ENCODE assay signal across 8 mouse cellular contexts in the genomic region with DNA sequence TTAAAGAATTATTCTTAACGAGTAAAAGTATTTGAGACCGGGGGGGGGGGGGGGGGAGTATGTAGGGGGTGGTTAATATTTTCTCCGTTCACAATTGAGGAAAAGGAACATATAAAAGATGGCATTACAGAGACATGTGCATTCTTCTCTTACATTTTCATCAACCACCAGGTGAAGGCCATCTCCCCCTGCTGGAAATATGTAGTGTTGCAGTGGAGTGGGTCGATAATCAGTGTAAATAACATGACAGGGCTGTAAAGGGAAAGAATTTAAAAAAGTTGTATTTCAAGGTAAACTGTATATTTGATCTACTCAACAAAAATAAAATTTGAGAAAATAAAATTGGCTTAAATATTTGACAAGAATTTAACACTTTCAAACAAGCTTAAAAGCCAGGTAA. TPM values are rescaled to one million over a fixed set of nuclear protein-coding genes. Genes with fewer than 3 reads are reported as not detected.
A peak's percentile ranks its signal among the peaks of the same experiment; 100 is the strongest.
DNase-seq lines count a peak whose midpoint lies in the region; ATAC-seq and TF ChIP-seq lines count a peak whose summit lies in the region.

No protein-coding gene starts in this region.

- ATAC-seq in hematopoietic stem cell, adult 5-6 weeks (replicated peaks in 1 of 2; ENCODE audit: insufficient read depth in 1 of 2, low FRiP score in 2 of 2, low TSS enrichment in 1 of 2, low read depth in 1 of 2, poor library complexity in 2 of 2, severe bottlenecking in 2 of 2) = peak; percentile 67 to 69; a peak in 2 of 4 replicates
- ATAC-seq in megakaryocyte progenitor cell, adult 5-6 weeks (replicated peaks; ENCODE audit: poor library complexity) = peak; percentile 88

- peak; percentile 18 to 55 for DNase-seq in heart, adult 18-20 months
- no peak for DNase-seq in heart, postnatal 25 days (ENCODE audit: low spot score)
- peak; percentile 17 for DNase-seq in right cerebral cortex, adult 18-20 months
- no peak for DNase-seq in right cerebral cortex, postnatal 36 days (ENCODE audit: low spot score in 2 of 2)
- peak; percentile 68 for DNase-seq in brain, embryonic 14.5 days (ENCODE audit: low read depth)
- no peak for DNase-seq in yolk sac, embryonic 10.5 days (ENCODE audit: low spot score)

- peak; percentile 72; the same call in 1 of the 2 replicates for TF ChIP-seq CTCF in brain, embryonic 14.5 days (IDR thresholded peaks at IDR 0.05; ENCODE audit: borderline replicate concordance, extremely low read depth, insufficient read depth, insufficient read length)

- intact Hi-C loops in heart, postnatal 25 days (cut with DNase I) = loop anchor here (1.0 kb wide), 1 partner anchor 235 kb away; no protein-coding TSS in a partner anchor

- TF ChIP-seq POLR2A in brain, embryonic 14.5 days (IDR thresholded peaks at IDR 0.05; ENCODE audit: borderline replicate concordance, extremely low read depth, insufficient read depth, insufficient read length, poor library complexity, severe bottlenecking) = no peak

RNA-seq across cellular contexts. Expression of gene Mtrex, which starts 17.5 kb away (rescaled TPM):
- total RNA-seq in heart, adult 18-20 months (2021) = 10 to 100 TPM; 26.0 to 26.9 TPM
- 10 to 100 TPM; 26.0 to 26.5 TPM for total RNA-seq in heart, postnatal 25 days (2021)
- 47.8 and 56.2 TPM in 2 replicates for polyA plus RNA-seq in brain, embryonic 14.5 days (2012; rRNA removed)
- total RNA-seq in hematopoietic stem cell, adult 5-6 weeks (2017) = 64.2 and 87.5 TPM in 2 replicates
- 77.2 and 85.6 TPM in 2 replicates for total RNA-seq in megakaryocyte progenitor cell, adult 5-6 weeks (2015)
- total RNA-seq in megakaryocyte progenitor cell, adult 5-6 weeks (2017) = 69.9 and 87.9 TPM in 2 replicates

RNA-seq across cellular contexts. Expression of gene Dhx29, which starts 17.6 kb away (rescaled TPM):
- total RNA-seq in heart, adult 18-20 months (2021) = 10 to 100 TPM; 15.0 to 15.6 TPM
- 10 to 100 TPM; 13.1 to 13.2 TPM for total RNA-seq in heart, postnatal 25 days (2021)
- 13.7 and 18.9 TPM in 2 replicates for polyA plus RNA-seq in brain, embryonic 14.5 days (2012; rRNA removed)
- 17.0 and 24.0 TPM in 2 replicates for total RNA-seq in hematopoietic stem cell, adult 5-6 weeks (2017)
- 16.7 and 22.3 TPM in 2 replicates for total RNA-seq in megakaryocyte progenitor cell, adult 5-6 weeks (2015)
- total RNA-seq in megakaryocyte progenitor cell, adult 5-6 weeks (2017) = 27.2 and 29.8 TPM in 2 replicates

Comparison
In these comparisons a context has a peak if more than half of its experiments do, and no peak if none do; other contexts are left out.
1. DNase-seq: peak in heart, adult 18-20 months (2 of 2), right cerebral cortex, adult 18-20 months (single experiment) and brain, embryonic 14.5 days (single experiment); none in heart, postnatal 25 days (single experiment), right cerebral cortex, postnatal 36 days (0 of 2) and yolk sac, embryonic 10.5 days (single experiment).